12 mouse cellular contexts compared by ENCODE assay signal in genomic region chr17:28374494-28374893, GRCm38 (mm10). TPM values are rescaled to one million over a fixed set of nuclear protein-coding genes. Genes with fewer than 3 reads are reported as not detected.
DNase-seq lines count a peak whose midpoint lies in the region; ATAC-seq and TF ChIP-seq lines count a peak whose summit lies in the region.
"Had no signal": no experiment of that assay in that cellular context is flagged by ENCODE, and none has a peak within 500 bp of the region (broad histone marks: within the 10 kb centered on the region; RNA-seq: fewer than 3 reads in every experiment).

No protein-coding gene starts in this region.

- 29% methylated on average over 16 of the region's 16 CpGs for WGBS in hindbrain, embryonic 13.5 days
- WGBS in hindbrain, embryonic 11.5 days = 18% methylated on average over 16 of the region's 16 CpGs
- WGBS in stomach, embryonic 14.5 days = 18% methylated on average over 16 of the region's 16 CpGs
- WGBS in stomach, postnatal 0 days = 22% methylated on average over 16 of the region's 16 CpGs
- 16% methylated on average over 16 of the region's 16 CpGs for WGBS in hindbrain, embryonic 16.5 days

- H3K9me3 ChIP-seq in hindbrain, embryonic 13.5 days = no peaks in the 10 kb centered on the region
- H3K9me3 ChIP-seq in hindbrain, embryonic 11.5 days (ENCODE audit: control insufficient read depth, low read length) = no peaks in the 10 kb centered on the region
- no peaks in the 10 kb centered on the region for H3K9me3 ChIP-seq in stomach, embryonic 14.5 days (ENCODE audit: control insufficient read depth, low read depth, low read length)
- H3K9me3 ChIP-seq in stomach, postnatal 0 days (ENCODE audit: control insufficient read depth, low read length) = no peaks in the 10 kb centered on the region
- H3K9me3 ChIP-seq in hindbrain, embryonic 16.5 days (ENCODE audit: control insufficient read depth, low read length) = no peaks in the 10 kb centered on the region

- H3K4me2 ChIP-seq in hindbrain, embryonic 13.5 days = 0 out of 2 replicates have a peak overlapping the region, but pooled peaks have one; percentile 13
- H3K4me2 ChIP-seq in hindbrain, embryonic 11.5 days (replicated peaks; ENCODE audit: low read depth, low read length) = no peak overlapping the region
- 0 out of 2 replicates have a peak overlapping the region, but pooled peaks have one; percentile 2 for H3K4me2 ChIP-seq in stomach, embryonic 14.5 days (replicated peaks; ENCODE audit: low read depth, low read length)
- H3K4me2 ChIP-seq in stomach, postnatal 0 days (replicated peaks; ENCODE audit: low read depth) = no peak overlapping the region
- H3K4me2 ChIP-seq in hindbrain, embryonic 16.5 days (ENCODE audit: low read length) = peak overlapping the region; percentile 23; the same call in 1 of the 2 replicates

- no peak for TF ChIP-seq EP300 in stomach, postnatal 0 days (optimal IDR thresholded peaks at IDR 0.05)

- peaks cover 43% of the 10 kb centered on the region for H3K27me3 ChIP-seq in hindbrain, embryonic 13.5 days
- peaks cover 15% of the 10 kb centered on the region for H3K27me3 ChIP-seq in hindbrain, embryonic 11.5 days (ENCODE audit: control insufficient read depth, insufficient read depth, low read length)
- H3K27me3 ChIP-seq in stomach, embryonic 14.5 days (ENCODE audit: control insufficient read depth, insufficient read depth, low read length) = no peaks in the 10 kb centered on the region
- H3K27me3 ChIP-seq in stomach, postnatal 0 days (ENCODE audit: control insufficient read depth, insufficient read depth, low read length) = no peaks in the 10 kb centered on the region
- peaks cover 18% of the 10 kb centered on the region for H3K27me3 ChIP-seq in hindbrain, embryonic 16.5 days (replicated peaks; ENCODE audit: control insufficient read depth, insufficient read depth, low read length)

- H3K4me3 ChIP-seq in hindbrain, embryonic 13.5 days = no peak overlapping the region
- H3K4me3 ChIP-seq in hindbrain, embryonic 11.5 days (ENCODE audit: low read depth, low read length) = no peak overlapping the region
- H3K4me3 ChIP-seq in stomach, embryonic 14.5 days (ENCODE audit: low read depth, low read length) = no peak overlapping the region
- no peak overlapping the region for H3K4me3 ChIP-seq in stomach, postnatal 0 days (ENCODE audit: low read depth, low read length)
- no peak overlapping the region for H3K4me3 ChIP-seq in hindbrain, embryonic 16.5 days (ENCODE audit: low read length)
- H3K4me3 ChIP-seq: erythroblast, embryonic 14.5 days had no signal

- no peak for TF ChIP-seq CTCF in stomach, postnatal 0 days (IDR thresholded peaks at IDR 0.05; ENCODE audit: low read depth)

- DNase-seq in hindbrain, embryonic 11.5 days (ENCODE audit: low spot score) = no peak
- DNase-seq in stomach, postnatal 0 days (ENCODE audit: low spot score) = no peak
- DNase-seq in spleen, postnatal 36 days (ENCODE audit: low spot score in 2 of 2) = no peak
- DNase-seq in layer of hippocampus, postnatal 36 days = no peak
- DNase-seq: lung, adult 2 months; right cerebral cortex, postnatal 25 days had no signal

- no peak for ATAC-seq in hindbrain, embryonic 13.5 days (ENCODE audit: low FRiP score)
- no peak for ATAC-seq in hindbrain, embryonic 11.5 days (ENCODE audit: low FRiP score)
- ATAC-seq in stomach, embryonic 14.5 days (ENCODE audit: insufficient number of reproducible peaks, insufficient read depth, low FRiP score, low read depth) = no peak
- no peak for ATAC-seq in stomach, postnatal 0 days (ENCODE audit: low FRiP score, low TSS enrichment)
- ATAC-seq in hindbrain, embryonic 16.5 days = no peak

- no peak overlapping the region for H3K9ac ChIP-seq in hindbrain, embryonic 13.5 days
- no peak overlapping the region for H3K9ac ChIP-seq in hindbrain, embryonic 11.5 days (ENCODE audit: low read depth, low read length)
- no peak overlapping the region for H3K9ac ChIP-seq in stomach, embryonic 14.5 days (replicated peaks; ENCODE audit: low read depth, low read length)
- H3K9ac ChIP-seq in stomach, postnatal 0 days (ENCODE audit: low read length) = no peak overlapping the region
- no peak overlapping the region for H3K9ac ChIP-seq in hindbrain, embryonic 16.5 days (ENCODE audit: low read depth, low read length)

- no peaks in the 10 kb centered on the region for H3K36me3 ChIP-seq in hindbrain, embryonic 13.5 days
- H3K36me3 ChIP-seq in hindbrain, embryonic 11.5 days (ENCODE audit: control insufficient read depth, insufficient read depth, low read length) = no peaks in the 10 kb centered on the region
- no peaks in the 10 kb centered on the region for H3K36me3 ChIP-seq in stomach, embryonic 14.5 days (ENCODE audit: control insufficient read depth, insufficient read depth, low read length)
- no peaks in the 10 kb centered on the region for H3K36me3 ChIP-seq in stomach, postnatal 0 days (ENCODE audit: control insufficient read depth, insufficient read depth, low read length)
- no peaks in the 10 kb centered on the region for H3K36me3 ChIP-seq in hindbrain, embryonic 16.5 days (ENCODE audit: control insufficient read depth, insufficient read depth, low read length)

- no peaks in the 10 kb centered on the region; the same call in 1 of the 2 replicates for H3K4me1 ChIP-seq in hindbrain, embryonic 13.5 days (replicated peaks)
- H3K4me1 ChIP-seq in hindbrain, embryonic 11.5 days (replicated peaks; ENCODE audit: control insufficient read depth, insufficient read depth, low read length) = no peaks in the 10 kb centered on the region
- peaks cover 4% of the 10 kb centered on the region; the same call in 1 of the 2 replicates for H3K4me1 ChIP-seq in stomach, embryonic 14.5 days (ENCODE audit: control insufficient read depth, insufficient read depth, low read length)
- no peaks in the 10 kb centered on the region for H3K4me1 ChIP-seq in stomach, postnatal 0 days (replicated peaks; ENCODE audit: control insufficient read depth, insufficient read depth)
- H3K4me1 ChIP-seq in hindbrain, embryonic 16.5 days (ENCODE audit: control insufficient read depth, insufficient read depth, low read depth, low read length) = no peaks in the 10 kb centered on the region; the same call in 1 of the 2 replicates

- no peak overlapping the region for H3K27ac ChIP-seq in hindbrain, embryonic 13.5 days
- H3K27ac ChIP-seq in hindbrain, embryonic 11.5 days (ENCODE audit: low read depth, low read length) = no peak overlapping the region
- H3K27ac ChIP-seq in stomach, embryonic 14.5 days (ENCODE audit: low read length) = no peak overlapping the region
- no peak overlapping the region for H3K27ac ChIP-seq in stomach, postnatal 0 days (replicated peaks)
- no peak overlapping the region for H3K27ac ChIP-seq in hindbrain, embryonic 16.5 days (ENCODE audit: low read depth, low read length)

RNA-seq across cellular contexts. Expression of gene Tulp1, which starts 9.5 kb away (rescaled TPM):
- 2.1 and 2.2 TPM in 2 replicates for polyA plus RNA-seq in hindbrain, embryonic 13.5 days (2015; fragmentation: Nextera tagmentation; extraction: Ambion mirVana)
- polyA plus RNA-seq in hindbrain, embryonic 11.5 days (2014; fragmentation: Nextera tagmentation; extraction: Ambion mirVana) = 2.9 and 4.1 TPM in 2 replicates
- polyA plus RNA-seq in stomach, embryonic 14.5 days (2014; fragmentation: Nextera tagmentation; extraction: Ambion mirVana) = 5.2 and 6.6 TPM in 2 replicates
- 3.3 and 3.5 TPM in 2 replicates for polyA plus RNA-seq in stomach, postnatal 0 days (2015; fragmentation: Nextera tagmentation; extraction: Ambion mirVana)
- polyA plus RNA-seq in hindbrain, embryonic 16.5 days (2015; fragmentation: Nextera tagmentation; extraction: Ambion mirVana) = 1.5 and 1.6 TPM in 2 replicates
- not detected for total RNA-seq in layer of hippocampus, postnatal 36 days (2021)
- total RNA-seq: gastrocnemius, adult 18-20 months; megakaryocyte-erythroid progenitor cell, adult 5-6 weeks had no signal

RNA-seq across cellular contexts. Expression of gene Tead3, which starts 23.9 kb away (rescaled TPM):
- 1.8 and 2.0 TPM in 2 replicates for polyA plus RNA-seq in hindbrain, embryonic 13.5 days (2015; fragmentation: Nextera tagmentation; extraction: Ambion mirVana)
- 3.7 and 5.1 TPM in 2 replicates for polyA plus RNA-seq in hindbrain, embryonic 11.5 days (2014; fragmentation: Nextera tagmentation; extraction: Ambion mirVana)
- polyA plus RNA-seq in stomach, embryonic 14.5 days (2014; fragmentation: Nextera tagmentation; extraction: Ambion mirVana) = 15.7 and 16.0 TPM in 2 replicates
- 8.7 and 9.2 TPM in 2 replicates for polyA plus RNA-seq in stomach, postnatal 0 days (2015; fragmentation: Nextera tagmentation; extraction: Ambion mirVana)
- polyA plus RNA-seq in hindbrain, embryonic 16.5 days (2015; fragmentation: Nextera tagmentation; extraction: Ambion mirVana) = 1.4 and 2.0 TPM in 2 replicates
- total RNA-seq in layer of hippocampus, postnatal 36 days (2021) = 1 to 10 TPM; 1.7 to 3.7 TPM

RNA-seq across cellular contexts. Expression of gene Rpl10a, which starts 46.2 kb away (rescaled TPM):
- 336 and 366 TPM in 2 replicates for polyA plus RNA-seq in hindbrain, embryonic 13.5 days (2015; fragmentation: Nextera tagmentation; extraction: Ambion mirVana)
- polyA plus RNA-seq in hindbrain, embryonic 11.5 days (2014; fragmentation: Nextera tagmentation; extraction: Ambion mirVana) = 445 and 475 TPM in 2 replicates
- polyA plus RNA-seq in stomach, embryonic 14.5 days (2014; fragmentation: Nextera tagmentation; extraction: Ambion mirVana) = 797 and 911 TPM in 2 replicates
- 491 and 514 TPM in 2 replicates for polyA plus RNA-seq in stomach, postnatal 0 days (2015; fragmentation: Nextera tagmentation; extraction: Ambion mirVana)
- 287 and 323 TPM in 2 replicates for polyA plus RNA-seq in hindbrain, embryonic 16.5 days (2015; fragmentation: Nextera tagmentation; extraction: Ambion mirVana)
- 100 to 1,000 TPM; 342 TPM for total RNA-seq in layer of hippocampus, postnatal 36 days (2021)

Comparison
In these comparisons a context has a peak if more than half of its experiments do, and no peak if none do; other contexts are left out.
1. H3K4me2 ChIP-seq: peak in hindbrain, embryonic 13.5 days (single experiment), stomach, embryonic 14.5 days (single experiment) and hindbrain, embryonic 16.5 days (single experiment); none in hindbrain, embryonic 11.5 days (single experiment) and stomach, postnatal 0 days (single experiment).